Mouse (Mus musculus): ENCODE data around the gene Sel1l2.
A peak's percentile ranks its signal among the peaks of the same experiment; 100 is the strongest.
"Not testable (repeated sequence)": the region's sequence is repeated elsewhere in the genome, so short reads cannot be mapped to it uniquely, and the experiment has no call there.

Sel1l2 gene

GRCm38 (mm10) chr2:140214519-140215027 lies 174.9 kb downstream of the Sel1l2 start:
- no peak for DNase-seq (ENCODE audit: low spot score)

GRCm38 (mm10) chr2:140203756-140204155 lies 185.8 kb downstream of the Sel1l2 start:
- no peak for DNase-seq (ENCODE audit: low spot score)

GRCm38 (mm10) chr2:140202573-140202972 lies 186.9 kb downstream of the Sel1l2 start:
- no peak for DNase-seq (ENCODE audit: low spot score)

- peak; percentile 12 for DNase-seq (ENCODE audit: low spot score)
Observed at GRCm38 (mm10) chr2:140200713-140201112, 188.8 kb downstream of the Sel1l2 start.

- not testable (repeated sequence) for DNase-seq (ENCODE audit: low spot score)
Observed at GRCm38 (mm10) chr2:140185685-140186210, 203.8 kb downstream of the Sel1l2 start.
